Comparison of ENCODE assay signal across 9 mouse cellular contexts in the genomic region with DNA sequence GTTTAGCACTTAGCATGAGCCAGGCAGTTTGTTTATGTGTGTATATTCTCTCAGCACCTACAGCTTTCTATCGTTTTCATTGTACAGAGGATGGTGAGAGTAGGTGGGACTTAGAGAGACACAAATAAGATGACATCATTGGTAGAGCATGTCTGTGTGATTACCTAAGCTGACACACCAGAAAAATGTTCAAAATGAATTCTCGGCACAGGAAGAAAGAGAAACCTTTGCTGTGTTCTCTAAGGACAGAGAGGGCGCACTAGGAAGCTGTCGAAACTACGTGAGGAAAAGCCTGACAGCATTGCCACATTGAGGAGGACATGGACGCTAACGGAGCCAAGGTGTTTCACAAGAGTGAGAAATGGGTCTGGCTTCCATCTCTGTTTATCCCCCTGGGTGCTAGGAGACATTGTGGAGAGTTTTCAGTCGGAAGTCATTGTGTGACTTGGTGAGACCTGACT. TPM values are rescaled to one million over a fixed set of nuclear protein-coding genes. Genes with fewer than 3 reads are reported as not detected.
A peak's percentile ranks its signal among the peaks of the same experiment; 100 is the strongest.
DNase-seq lines count a peak whose midpoint lies in the region; ATAC-seq lines count a peak whose summit lies in the region.
"Had no signal": no experiment of that assay in that cellular context is flagged by ENCODE, and none has a peak within 500 bp of the region (broad histone marks: within the 10 kb centered on the region; RNA-seq: fewer than 3 reads in every experiment).

No protein-coding gene starts in this region.

- peaks cover 12% of the 10 kb centered on the region; the same call in 1 of the 2 replicates for H3K4me1 ChIP-seq in lung, embryonic 15.5 days

- peak; percentile 97 for ATAC-seq in frontal cortex, adult (ENCODE audit: low TSS enrichment)
- peak; percentile 36; the same call in 1 of the 2 replicates for ATAC-seq in lung, embryonic 15.5 days (ENCODE audit: borderline replicate concordance, extremely low read depth, low FRiP score, low TSS enrichment)

- no peak overlapping the region for H3K27ac ChIP-seq in lung, embryonic 15.5 days

- DNase-seq in frontal cortex, postnatal 14 days (ENCODE audit: low spot score in 2 of 2), result no peak
- peak; percentile 18 for DNase-seq in CD4-positive helper T cell, adult 2 months (ENCODE audit: low read depth, low spot score)
- peak; percentile 18 for DNase-seq in embryo, embryonic 10.5 days (ENCODE audit: low spot score)
- DNase-seq in heart, postnatal 36 days, result peak; percentile 58 to 66
- DNase-seq in thymus, postnatal 14 days, result peak; percentile 18
- no peak for DNase-seq in spleen, postnatal 36 days (ENCODE audit: low spot score in 2 of 2)

- H3K4me2 ChIP-seq in lung, embryonic 15.5 days, result peak overlapping the region; percentile 43

- H3K36me3 ChIP-seq in lung, embryonic 15.5 days, result no peaks in the 10 kb centered on the region
- H3K36me3 ChIP-seq: G1E had no signal

- H3K27me3 ChIP-seq in lung, embryonic 15.5 days, result no peaks in the 10 kb centered on the region

- H3K9me3 ChIP-seq in lung, embryonic 15.5 days, result no peaks in the 10 kb centered on the region
- H3K9me3 ChIP-seq: G1E had no signal

- no peak overlapping the region; the same call in 1 of the 2 replicates for H3K4me3 ChIP-seq in lung, embryonic 15.5 days

- intact Hi-C loops in heart, postnatal 36 days (cut with DNase I), result loop anchor here (1.0 to 5.0 kb wide), 4 partner anchors 51 to 245 kb away; partner anchors contain the start of genes 2310009B15Rik and Dennd1b

- no peak overlapping the region for H3K9ac ChIP-seq in lung, embryonic 15.5 days

- WGBS in lung, embryonic 15.5 days, result 13% methylated on average over 8 of the region's 8 CpGs

RNA-seq across cellular contexts. Expression of gene Dennd1b, which starts 51.0 kb away (rescaled TPM):
- total RNA-seq in heart, postnatal 36 days (2021), result 10 to 100 TPM; 19.8 to 20.8 TPM
- polyA plus RNA-seq in lung, embryonic 15.5 days (2015; fragmentation: Nextera tagmentation; extraction: Ambion mirVana), result 10.3 and 12.3 TPM in 2 replicates

RNA-seq across cellular contexts. Expression of gene 2310009B15Rik, which starts 55.5 kb away (rescaled TPM):
- total RNA-seq in heart, postnatal 36 days (2021), result 10 to 100 TPM; 10.8 to 15.2 TPM
- polyA plus RNA-seq in lung, embryonic 15.5 days (2015; fragmentation: Nextera tagmentation; extraction: Ambion mirVana), result 46.1 and 48.9 TPM in 2 replicates

Comparison
In these comparisons a context has a peak if more than half of its experiments do, and no peak if none do; other contexts are left out.
1. DNase-seq: peak in CD4-positive helper T cell, adult 2 months (single experiment), embryo, embryonic 10.5 days (single experiment), heart, postnatal 36 days (2 of 2) and thymus, postnatal 14 days (single experiment); none in frontal cortex, postnatal 14 days (0 of 2) and spleen, postnatal 36 days (0 of 2).